Mouse (Mus musculus) embryonic facial prominence, embryonic 15.5 days (tissue): ENCODE measurements around the gene Sf3b6. TPM values are rescaled to one million over a fixed set of nuclear protein-coding genes. Genes with fewer than 3 reads are reported as not detected.
A peak's percentile ranks its signal among the peaks of the same experiment; 100 is the strongest.

Experiments used
- ATAC-seq: fragments of 200-750 bp; cut with Nextera tagmentation; 2 replicates; pipeline ENCODE4 v1.8.0; 2017; ENCODE audit warnings: low read depth, moderate TSS enrichment; ENCODE audit not compliant: insufficient number of reproducible peaks, low FRiP score, low TSS enrichment
- H3K27ac ChIP-seq: fragments of 300-500 bp; sonication (generic); replicated peaks from 2 replicates; pipeline ENCODE4 v1.5.1; 2015; ENCODE audit warnings: mild to moderate bottlenecking, inconsistent platforms
- H3K27me3 ChIP-seq: fragments of 300-500 bp; sonication (generic); 2 replicates; pipeline ENCODE4 v1.6.1; 2015; ENCODE audit warnings: inconsistent platforms
- H3K36me3 ChIP-seq: fragments of 300-500 bp; sonication (generic); 2 replicates; pipeline ENCODE4 v1.6.1; 2015; ENCODE audit warnings: mild to moderate bottlenecking, inconsistent platforms
- H3K4me1 ChIP-seq: fragments of 300-500 bp; sonication (generic); 2 replicates; pipeline ENCODE4 v1.6.1; 2015; ENCODE audit warnings: inconsistent platforms
- H3K4me2 ChIP-seq: fragments of 300-500 bp; sonication (generic); replicated peaks from 2 replicates; pipeline ENCODE4 v1.6.1; 2015; ENCODE audit warnings: mild to moderate bottlenecking, inconsistent platforms
- H3K4me3 ChIP-seq: fragments of 300-500 bp; sonication (generic); replicated peaks from 2 replicates; pipeline ENCODE4 v1.5.1; 2015; ENCODE audit warnings: mild to moderate bottlenecking, inconsistent platforms
- H3K9ac ChIP-seq: fragments of 300-500 bp; sonication (generic); 2 replicates; pipeline ENCODE4 v1.6.1; 2015; ENCODE audit warnings: inconsistent platforms
- H3K9me3 ChIP-seq: fragments of 300-500 bp; sonication (generic); replicated peaks from 2 replicates; pipeline ENCODE4 v1.6.1; 2016; ENCODE audit warnings: inconsistent platforms
- WGBS: fragments of 180-500 bp; shearing (Covaris S2); methylation state at CpG from one replicate; pipeline ENCODE4 v1.1.7; 2015; 5-methylcytosine and 5-hydroxymethylcytosine counted together
- polyA plus RNA-seq: library from polyadenylated mRNA; unstranded; fragments of >200 nt; fragmentation: Nextera tagmentation; extraction: Ambion mirVana; gene quantifications from 2 replicates; pipeline ENCODE4 v1.2.1, GENCODE M21; 2015

Gene Sf3b6
- polyA plus RNA-seq, 1 experiment from 2014 or later, result 194 TPM

GRCm38 (mm10) chr12:4871260-4871659 lies 53.9 kb downstream of the Sf3b6 start:
- Histone ChIP-seq H3K36me3 (no peaks in the 10 kb centered on the region), H3K27ac (no peak overlapping the region), H3K4me1 (peaks cover 11% of the 10 kb centered on the region), H3K9me3 (no peaks in the 10 kb centered on the region), H3K4me3 (no peak overlapping the region), H3K9ac (no peak overlapping the region), H3K27me3 (no peaks in the 10 kb centered on the region), H3K4me2 (no peak overlapping the region)
- ATAC-seq, result no peak
- WGBS, result 85% methylated on average over 5 of the region's 5 CpGs

- no peaks in the 10 kb centered on the region for H3K9me3 ChIP-seq
- H3K27me3 ChIP-seq, result no peaks in the 10 kb centered on the region
- 59% methylated on average over 4 of the region's 4 CpGs for whole genome bisulfite sequencing
- H3K4me1 ChIP-seq, result peaks cover 11% of the 10 kb centered on the region
- no peak overlapping the region for H3K27ac ChIP-seq
- H3K4me3 ChIP-seq, result no peak overlapping the region
- H3K36me3 ChIP-seq, result no peaks in the 10 kb centered on the region
- H3K4me2 ChIP-seq, result no peak overlapping the region
- no peak for ATAC-seq
- no peak overlapping the region for H3K9ac ChIP-seq
These were observed 54.9 kb downstream of the Sf3b6 start for GRCm38 (mm10) chr12:4872273-4872672.

GRCm38 (mm10) chr12:4872983-4873477 lies 55.7 kb downstream of the Sf3b6 start:
- ATAC-seq, result no peak
- no peaks in the 10 kb centered on the region for H3K36me3 ChIP-seq
- H3K4me3 ChIP-seq, result no peak overlapping the region
- no peaks in the 10 kb centered on the region for H3K27me3 ChIP-seq
- H3K4me1 ChIP-seq, result peaks cover 11% of the 10 kb centered on the region
- 77% methylated on average over 5 of the region's 5 CpGs for WGBS
- no peak overlapping the region for H3K27ac ChIP-seq
- H3K4me2 ChIP-seq, result no peak overlapping the region
- H3K9ac ChIP-seq, result no peak overlapping the region
- H3K9me3 ChIP-seq, result no peaks in the 10 kb centered on the region

GRCm38 (mm10) chr12:4873531-4873930 lies 56.2 kb downstream of the Sf3b6 start:
- Histone ChIP-seq H3K27me3 (no peaks in the 10 kb centered on the region), H3K36me3 (no peaks in the 10 kb centered on the region), H3K4me1 (peaks cover 11% of the 10 kb centered on the region), H3K9me3 (no peaks in the 10 kb centered on the region), H3K4me3 (peak overlapping the region; percentile 38; the same call in 1 of the 2 replicates), H3K9ac (no peak overlapping the region), H3K27ac (no peak overlapping the region), H3K4me2 (peak overlapping the region; percentile 85)
- WGBS, result 83% methylated on average over 6 of the region's 6 CpGs
- no peak for ATAC-seq

- no peak within 1 kb of the TSS for H3K27ac ChIP-seq
- WGBS, result 4% methylated on average over 24 of the region's 24 CpGs
These were observed 57.0 kb downstream of the Sf3b6 start, which contains the start of gene Mfsd2b for GRCm38 (mm10) chr12:4874161-4874927. Gene Mfsd2b (minus strand): TSS chr12:4874359.

GRCm38 (mm10) chr12:4875623-4876022 lies 58.3 kb downstream of the Sf3b6 start:
- ATAC-seq, result no peak
- Histone ChIP-seq H3K27ac (no peak overlapping the region), H3K4me3 (no peak overlapping the region), H3K36me3 (peaks cover 11% of the 10 kb centered on the region), H3K4me2 (no peak overlapping the region), H3K27me3 (no peaks in the 10 kb centered on the region), H3K9ac (no peak overlapping the region), H3K9me3 (no peaks in the 10 kb centered on the region), H3K4me1 (peaks cover 11% of the 10 kb centered on the region)
- 73% methylated on average over 8 of the region's 8 CpGs for WGBS

More at GRCm38 (mm10) chr12:4874161-4874927, 57.0 kb downstream of the Sf3b6 start, which contains the start of gene Mfsd2b:
- Histone ChIP-seq H3K4me3 (peak within 1 kb of the TSS; percentile 38), H3K27me3 (no peaks in the 10 kb centered on the region), H3K9ac (no peak within 1 kb of the TSS), H3K9me3 (no peaks in the 10 kb centered on the region), H3K4me2 (peak within 1 kb of the TSS; percentile 85), H3K4me1 (peaks cover 11% of the 10 kb centered on the region), H3K36me3 (peaks cover 7% of the 10 kb centered on the region)
- peak; percentile 66; the same call in 1 of the 2 replicates for ATAC-seq

Other genes starting within 250 kb of the Sf3b6 start
- 38.9 and 41.5 TPM in 2 replicates for gene Itsn2, start 224.9 kb upstream of the Sf3b6 start, polyA plus RNA-seq
- not detected in 2 replicates for gene Gm3625, start 224.6 kb upstream of the Sf3b6 start, polyA plus RNA-seq
- gene Fam228a, start 79.1 kb upstream of the Sf3b6 start, polyA plus RNA-seq, result 0.33 and 0.85 TPM in 2 replicates
- gene Pfn4, start 48.5 kb upstream of the Sf3b6 start, polyA plus RNA-seq, result 3.3 and 5.1 TPM in 2 replicates
- gene Fam228b, start 48.3 kb upstream of the Sf3b6 start, polyA plus RNA-seq, result 4.2 and 4.9 TPM in 2 replicates
- 11.3 and 12.7 TPM in 2 replicates for gene Fkbp1b, start 24.0 kb downstream of the Sf3b6 start, polyA plus RNA-seq
- 15.7 and 18.2 TPM in 2 replicates for gene Wdcp, start 25.8 kb downstream of the Sf3b6 start, polyA plus RNA-seq
- gene Mfsd2b, start 56.8 kb downstream of the Sf3b6 start, polyA plus RNA-seq, result 0.88 TPM in 2 replicates
- gene Ubxn2a, start 90.2 kb downstream of the Sf3b6 start, polyA plus RNA-seq, result 24.7 and 28.0 TPM in 2 replicates
- gene Atad2b, start 99.8 kb downstream of the Sf3b6 start, polyA plus RNA-seq, result 10.5 and 10.7 TPM in 2 replicates